Mouse (Mus musculus) small intestine, adult 2 months (tissue): Measurements from ENCODE around the gene Maml2. TPM values are rescaled to one million over a fixed set of nuclear protein-coding genes. Genes with fewer than 3 reads are reported as not detected.

ENCODE experiments used
- H3K27ac ChIP-seq: fragments of 200-500 bp; 2 replicates; pipeline ENCODE4 v1.5.1; 2012; ENCODE audit warnings: low read depth, low read length, control low read depth, inconsistent platforms; ENCODE audit not compliant: insufficient read depth
- H3K27me3 ChIP-seq: fragments of 200-500 bp; 2 replicates; pipeline ENCODE4 v1.6.1; 2012; ENCODE audit warnings: mild to moderate bottlenecking, moderate library complexity, low read length, inconsistent platforms; ENCODE audit not compliant: control insufficient read depth, insufficient read depth
- H3K36me3 ChIP-seq: fragments of 200-500 bp; 2 replicates; pipeline ENCODE4 v1.6.1; 2012; ENCODE audit warnings: mild to moderate bottlenecking, low read length, control low read depth, inconsistent platforms; ENCODE audit not compliant: control insufficient read depth, insufficient read depth
- H3K4me1 ChIP-seq: fragments of 200-500 bp; 2 replicates; pipeline ENCODE4 v1.6.1; 2012; ENCODE audit warnings: low read length, inconsistent platforms, mixed read lengths; ENCODE audit not compliant: control insufficient read depth, insufficient read depth, insufficient read length
- H3K4me3 ChIP-seq: fragments of 200-500 bp; 2 replicates; pipeline ENCODE4 v1.5.1; 2012; ENCODE audit warnings: low read depth, mild to moderate bottlenecking, control low read depth, inconsistent platforms, low read length, moderate library complexity
- CTCF ChIP-seq: fragments of 200-500 bp; IDR thresholded peaks from 2 replicates; pipeline ENCODE4 v1.5.1; 2012; ENCODE audit warnings: low read depth, mild to moderate bottlenecking, control low read depth, inconsistent platforms, low read length, moderate library complexity, mixed read lengths; ENCODE audit not compliant: insufficient replicate concordance, insufficient read length; ENCODE audit errors: extremely low read depth
- POLR2A ChIP-seq: fragments of 200-500 bp; IDR thresholded peaks from 2 replicates; pipeline ENCODE4 v1.6.1; 2012; ENCODE audit warnings: low read depth, mild to moderate bottlenecking, control low read depth, inconsistent platforms, low read length, moderate library complexity
- WGBS: fragments of 180-500 bp; shearing (Covaris S2); methylation state at CpG from one replicate; pipeline ENCODE4 v1.1.7; 2018; 5-methylcytosine and 5-hydroxymethylcytosine counted together
- polyA plus RNA-seq: library from polyadenylated mRNA; depleted of rRNA; stranded (reverse); fragments of >200 nt; gene quantifications from 2 replicates; pipeline ENCODE4 v1.2.3, GENCODE M21; 2012

Gene Maml2
- polyA plus RNA-seq, 1 experiment: 2.8 TPM

DNA sequence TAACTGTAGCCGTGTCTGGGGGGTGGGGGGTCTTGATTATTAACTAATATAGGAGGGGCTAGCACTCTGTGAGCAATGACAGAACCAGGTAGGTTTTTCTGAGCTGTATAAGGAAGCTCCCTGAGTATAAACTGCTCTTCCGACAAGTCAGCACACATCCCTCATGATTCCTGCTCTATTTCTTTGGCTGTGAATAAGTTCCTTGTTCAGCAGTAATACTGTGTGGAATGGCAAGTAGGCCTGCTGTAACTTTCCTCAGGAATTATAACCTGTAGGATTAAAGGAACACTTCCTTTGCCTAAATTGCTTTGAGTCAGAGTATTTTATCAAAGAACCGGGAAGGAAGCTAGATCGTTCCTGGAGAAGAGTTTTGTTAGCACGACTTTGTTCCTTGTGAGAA lies 283.4 kb downstream of the Maml2 start:
- 71% methylated on average over 5 of the region's 5 CpGs for WGBS
- Histone ChIP-seq H3K27ac (no peak overlapping the region), H3K36me3 (no peaks in the 10 kb centered on the region)

DNA sequence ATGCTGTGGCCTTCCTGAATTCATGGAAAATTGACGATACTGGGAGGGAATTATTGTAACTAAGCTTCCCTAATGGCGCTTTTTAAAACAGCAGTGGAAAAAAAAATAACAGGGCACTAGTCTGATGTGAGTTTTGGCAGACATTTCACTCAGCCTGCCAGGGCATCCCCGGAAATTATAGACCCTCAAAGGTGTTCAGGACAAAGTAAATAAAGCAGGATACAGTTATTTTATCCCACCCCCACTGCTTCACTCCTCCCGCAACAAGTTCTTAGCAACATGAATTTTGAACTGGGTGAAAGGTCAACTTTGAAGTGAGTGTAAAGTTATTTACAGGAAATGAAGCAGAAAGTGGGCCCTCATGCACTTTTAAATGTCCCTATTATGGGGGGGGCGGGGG lies 286.2 kb downstream of the Maml2 start:
- Histone ChIP-seq H3K4me3 (no peak overlapping the region), H3K36me3 (no peaks in the 10 kb centered on the region), H3K27me3 (no peaks in the 10 kb centered on the region), H3K27ac (no peak overlapping the region), H3K4me1 (peaks cover 5% of the 10 kb centered on the region; the same call in 1 of the 2 replicates)
- WGBS: 52% methylated on average over 5 of the region's 5 CpGs
- TF ChIP-seq POLR2A (no peak), CTCF (no peak)

More for the DNA sequence above, 283.4 kb downstream of the Maml2 start:
- Histone ChIP-seq H3K4me3 (no peak overlapping the region), H3K4me1 (no peaks in the 10 kb centered on the region), H3K27me3 (no peaks in the 10 kb centered on the region)
- TF ChIP-seq POLR2A (no peak), CTCF (no peak)

DNA sequence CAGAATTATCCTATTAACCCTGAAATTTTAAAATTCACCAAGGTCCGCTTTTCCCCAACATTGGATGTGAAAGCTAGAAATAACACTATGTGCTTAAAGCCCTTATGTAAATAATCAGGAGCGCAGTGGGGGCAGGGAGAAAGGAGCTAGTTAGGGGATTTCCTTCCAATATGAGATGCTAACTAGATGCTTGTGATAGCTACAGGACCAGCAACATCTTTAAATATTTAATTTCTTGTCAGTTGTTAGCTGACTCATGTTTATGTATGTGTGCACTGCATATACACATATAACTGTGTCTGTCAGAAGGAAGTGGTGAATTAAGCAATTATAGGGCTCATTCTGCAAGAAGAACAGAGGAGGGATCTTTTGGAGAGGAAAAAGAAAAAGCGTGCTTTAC lies 286.7 kb downstream of the Maml2 start:
- 81% methylated on average over 3 of the region's 3 CpGs for WGBS
- Histone ChIP-seq H3K27ac (no peak overlapping the region), H3K4me3 (no peak overlapping the region), H3K27me3 (no peaks in the 10 kb centered on the region), H3K4me1 (peaks cover 5% of the 10 kb centered on the region; the same call in 1 of the 2 replicates), H3K36me3 (no peaks in the 10 kb centered on the region)
- TF ChIP-seq CTCF: no peak
- TF ChIP-seq POLR2A: no peak

DNA sequence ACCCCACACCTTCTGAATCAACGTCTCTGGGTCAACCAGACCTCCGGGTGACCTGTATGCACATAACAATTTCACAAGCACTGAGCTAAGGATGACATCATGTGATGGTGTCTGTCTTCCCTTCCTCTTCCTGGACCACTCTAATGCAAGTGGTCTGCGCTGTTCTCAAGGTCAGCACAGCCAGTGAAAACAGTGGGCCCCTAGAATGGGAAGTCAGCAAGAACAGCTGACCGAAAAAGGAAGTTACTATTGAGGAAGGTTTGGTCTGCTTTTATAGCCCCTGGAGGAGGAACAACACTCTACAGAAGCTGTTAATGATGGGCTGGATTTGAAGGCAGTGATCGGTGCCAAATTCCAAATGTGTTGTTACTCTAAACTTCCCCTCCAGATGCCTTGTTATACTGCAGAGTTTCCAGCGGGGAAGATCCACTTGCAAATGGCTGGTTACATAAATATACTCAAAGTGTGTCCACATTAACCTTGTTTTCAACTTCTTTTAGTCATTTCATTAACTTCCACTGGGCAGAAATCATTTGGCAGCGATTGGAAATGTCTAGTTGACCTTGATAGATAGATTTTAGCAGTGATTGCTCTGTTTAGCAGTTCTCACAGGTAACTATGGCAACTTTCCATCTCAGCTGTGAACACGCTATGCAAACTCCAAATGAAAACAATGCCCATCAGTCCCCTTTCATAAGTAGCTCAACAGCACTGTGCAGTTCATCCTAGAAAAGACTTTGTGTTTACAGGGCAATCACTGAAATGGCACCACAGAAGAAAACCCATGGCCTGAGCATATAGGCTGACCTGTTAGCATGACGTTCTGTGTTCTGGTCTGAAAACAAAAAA lies 289.6 kb downstream of the Maml2 start:
- Histone ChIP-seq H3K4me1 (peaks cover 5% of the 10 kb centered on the region; the same call in 1 of the 2 replicates), H3K27ac (peak overlapping the region; percentile 77), H3K36me3 (no peaks in the 10 kb centered on the region), H3K27me3 (no peaks in the 10 kb centered on the region), H3K4me3 (no peak overlapping the region)
- 32% methylated on average over 9 of the region's 9 CpGs for WGBS
- no peak for TF ChIP-seq CTCF
- no peak for TF ChIP-seq POLR2A

DNA sequence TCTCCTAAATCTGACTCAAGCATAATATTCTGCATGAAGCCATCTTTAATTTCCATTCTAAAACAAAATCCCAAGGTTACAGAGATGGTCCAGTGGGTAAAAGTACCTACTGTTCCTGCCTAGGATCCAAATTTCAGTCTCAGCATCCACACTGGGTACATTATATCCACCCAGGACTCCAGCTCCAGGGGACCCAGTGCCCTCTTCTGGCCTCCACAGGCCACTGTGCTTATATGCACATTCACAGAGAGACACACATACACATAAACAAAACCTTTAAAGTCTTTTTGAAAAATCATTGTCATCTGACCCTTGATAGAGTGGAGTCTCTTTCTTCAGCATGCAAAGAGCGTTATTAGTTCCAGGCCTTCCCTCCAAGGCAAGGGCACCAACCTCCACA lies 291.0 kb downstream of the Maml2 start:
- Histone ChIP-seq H3K27ac (no peak overlapping the region), H3K27me3 (no peaks in the 10 kb centered on the region), H3K4me1 (peaks cover 5% of the 10 kb centered on the region; the same call in 1 of the 2 replicates), H3K4me3 (no peak overlapping the region), H3K36me3 (no peaks in the 10 kb centered on the region)
- TF ChIP-seq CTCF: peak; percentile 9; the same call in 1 of the 2 replicates
- no peak for TF ChIP-seq POLR2A
- 94% methylated on average over 1 of the region's 1 CpGs for WGBS

DNA sequence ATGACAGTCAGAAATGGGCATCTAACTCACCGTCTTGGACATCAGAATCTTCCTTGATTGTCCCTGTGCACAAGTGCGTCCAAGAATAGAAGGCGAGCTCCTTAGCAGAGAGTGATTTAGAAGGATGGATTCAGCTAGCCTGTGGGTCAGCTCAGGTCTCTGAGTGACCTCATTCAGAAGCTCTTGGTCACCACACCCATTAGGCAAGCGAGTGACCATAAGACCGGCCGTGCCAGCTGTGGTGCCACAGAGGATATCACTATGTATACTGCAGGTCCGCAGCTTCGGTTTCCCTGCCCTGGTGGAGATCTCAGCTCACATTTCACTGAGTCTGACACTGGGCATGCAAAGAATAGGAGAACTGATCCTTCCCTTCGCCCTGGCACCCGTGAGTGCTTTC lies 294.9 kb downstream of the Maml2 start:
- no peaks in the 10 kb centered on the region for H3K4me1 ChIP-seq
- no peaks in the 10 kb centered on the region for H3K36me3 ChIP-seq
- WGBS: 84% methylated on average over 10 of the region's 10 CpGs
- no peaks in the 10 kb centered on the region for H3K27me3 ChIP-seq
- no peak overlapping the region for H3K27ac ChIP-seq
- no peak overlapping the region for H3K4me3 ChIP-seq
- TF ChIP-seq CTCF: no peak
- TF ChIP-seq POLR2A: no peak

DNA sequence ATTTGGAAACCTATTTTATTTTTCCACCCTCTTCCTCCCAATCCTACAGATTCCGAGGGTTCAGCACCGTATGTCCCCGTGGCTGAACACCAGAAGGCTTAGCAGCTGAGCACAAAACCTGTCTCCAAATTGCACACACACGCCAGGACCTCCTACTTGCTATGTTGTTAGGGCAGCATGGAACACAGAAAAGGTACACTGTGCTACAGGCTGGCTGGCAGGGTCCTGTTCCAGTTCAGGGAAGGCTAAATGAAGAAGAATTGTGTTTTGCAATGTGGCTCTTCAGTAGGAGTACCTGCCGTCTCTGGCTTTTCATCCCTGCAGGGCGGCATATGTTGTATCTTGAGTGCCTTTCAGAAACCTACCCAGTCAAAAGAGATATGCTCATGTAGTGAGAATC lies 300.0 kb downstream of the Maml2 start:
- Histone ChIP-seq H3K27me3 (no peaks in the 10 kb centered on the region), H3K4me3 (no peak overlapping the region), H3K36me3 (no peaks in the 10 kb centered on the region), H3K4me1 (no peaks in the 10 kb centered on the region), H3K27ac (no peak overlapping the region)
- TF ChIP-seq POLR2A: no peak
- no peak for TF ChIP-seq CTCF
- 85% methylated on average over 6 of the region's 6 CpGs for WGBS

DNA sequence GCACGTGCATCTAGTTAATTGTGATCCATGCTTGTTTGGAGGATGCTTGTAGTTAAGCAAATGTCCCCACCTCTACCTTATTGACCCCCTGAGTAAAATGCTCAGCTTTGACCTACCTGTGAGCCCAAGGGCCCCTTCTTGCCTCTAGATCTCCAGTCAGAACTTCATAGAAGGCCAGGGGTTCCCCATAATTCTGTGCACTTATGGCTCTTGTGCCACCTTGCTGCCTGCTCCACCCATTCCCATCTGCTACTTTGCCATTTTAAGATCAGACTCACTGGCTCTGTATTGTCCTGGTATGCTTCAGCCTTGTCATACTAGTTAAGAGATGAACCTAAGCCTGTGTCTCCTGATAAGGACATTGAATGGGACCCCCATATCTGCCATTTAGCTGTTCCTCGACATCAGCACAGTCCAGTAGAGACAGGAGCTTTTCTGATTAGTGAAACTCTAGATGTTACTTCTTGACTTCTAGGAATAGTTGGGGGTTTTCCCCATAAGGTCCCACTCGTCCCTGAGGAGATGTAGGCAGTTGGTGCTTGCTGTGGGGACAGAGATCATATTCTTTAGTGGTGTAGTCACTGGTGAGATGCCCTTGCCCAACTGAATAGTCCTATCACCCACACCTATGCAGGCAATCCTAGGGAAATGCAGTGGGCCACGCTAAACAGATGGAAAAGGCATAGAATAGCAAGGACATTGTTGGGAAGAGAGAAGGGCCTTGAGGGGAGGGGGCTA lies 301.0 kb downstream of the Maml2 start:
- Histone ChIP-seq H3K4me1 (no peaks in the 10 kb centered on the region), H3K36me3 (no peaks in the 10 kb centered on the region), H3K27ac (no peak overlapping the region), H3K27me3 (no peaks in the 10 kb centered on the region), H3K4me3 (no peak overlapping the region)
- WGBS: 67% methylated on average over 4 of the region's 4 CpGs
- TF ChIP-seq POLR2A (no peak), CTCF (no peak)
